Mouse (Mus musculus) spleen, adult 2 months (tissue): ENCODE measurements around the gene Ppm1h.
"Not testable (repeated sequence)": the region's sequence is repeated elsewhere in the genome, so short reads cannot be mapped to it uniquely, and the experiment has no call there.

ENCODE experiments used
- CTCF ChIP-seq: fragments of 200-500 bp; IDR thresholded peaks from 2 replicates; pipeline ENCODE4 v1.5.1; 2011; ENCODE audit warnings: mild to moderate bottlenecking, inconsistent platforms; ENCODE audit not compliant: insufficient read depth, insufficient read length, insufficient replicate concordance; ENCODE audit errors: extremely low read depth
- POLR2A ChIP-seq: fragments of 200-500 bp; IDR thresholded peaks from 2 replicates; pipeline ENCODE4 v1.6.1; 2011; ENCODE audit warnings: low read depth, low read length, inconsistent platforms

- TF ChIP-seq CTCF, POLR2A: not testable (repeated sequence)
Observed at GRCm38 (mm10) chr10:122924571-122924970, 246.0 kb downstream of the Ppm1h start.
